Mouse (Mus musculus) cerebellum, adult 2 months (tissue): ENCODE data around the gene Rnd2.
"Not testable (repeated sequence)": the region's sequence is repeated elsewhere in the genome, so short reads cannot be mapped to it uniquely, and the experiment has no call there.

Source experiments
- CTCF ChIP-seq: fragments of 200-500 bp; IDR thresholded peaks from 2 replicates; pipeline ENCODE4 v1.5.1; 2011; ENCODE audit warnings: low read depth, mild to moderate bottlenecking, control low read depth, low read length, moderate library complexity, borderline replicate concordance; ENCODE audit not compliant: insufficient read depth
- POLR2A ChIP-seq: fragments of 200-500 bp; IDR thresholded peaks from 2 replicates; pipeline ENCODE4 v1.6.1; 2011; ENCODE audit warnings: low read length, control low read depth, borderline replicate concordance; ENCODE audit not compliant: insufficient read depth

DNA sequence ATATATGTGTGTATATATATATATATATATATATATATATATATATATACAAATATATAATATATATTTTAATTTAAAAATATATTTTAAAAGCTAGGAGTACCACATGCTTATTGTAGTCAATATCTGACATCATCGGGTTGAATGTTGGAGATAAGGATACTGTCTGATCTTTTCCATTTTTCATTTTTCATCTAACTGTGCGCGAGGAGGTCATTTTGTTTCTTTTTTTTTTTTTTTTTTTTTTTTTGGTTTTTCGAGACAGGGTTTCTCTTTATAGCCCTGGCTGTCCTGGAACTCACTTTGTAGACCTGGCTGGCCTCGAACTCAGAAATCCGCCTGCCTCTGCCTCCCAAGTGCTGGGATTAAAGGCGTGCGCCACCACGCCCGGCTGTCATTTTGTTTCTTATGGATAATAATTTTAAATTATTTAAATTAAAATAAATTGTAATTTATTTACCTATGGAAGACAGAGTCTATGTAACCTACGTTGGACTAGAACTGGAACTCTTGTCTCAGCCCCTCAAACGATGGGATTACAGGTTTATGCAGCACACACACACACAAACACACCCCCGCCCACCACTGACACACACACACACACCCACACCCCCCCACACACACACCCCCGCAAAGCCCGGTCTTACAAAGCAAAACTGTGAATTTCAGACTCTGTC lies 23.2 kb upstream of the Rnd2 start:
- not testable (repeated sequence) for TF ChIP-seq POLR2A, CTCF
